Mouse (Mus musculus) T-helper 1 cell (primary cell): ENCODE measurements around the gene Ccr10.

Experiments
- in situ Hi-C: fragments of 300-600 bp; cut with MboI, MseI; formaldehyde crosslinking; loops from one replicate; pipeline ENCODE4 v1.15.1; 2025; ENCODE audit warnings: high pct_unique_total_duplicates

The Ccr10 gene

GRCm38 (mm10) chr11:101174851-101175628 is at the start of gene Ccr10:
Ccr10 (minus strand) TSS chr11:101175443.
- in situ Hi-C loops, result loop anchor here (5.0 kb wide), 1 partner anchor 93 kb away; the partner anchor contains the start of gene Coasy

GRCm38 (mm10) chr11:101224337-101224736 is 49.1 kb upstream of the Ccr10 start:
- in situ Hi-C loops, result no loop called here

- in situ Hi-C loops, result no loop called here
Observed at GRCm38 (mm10) chr11:101221306-101221986, 46.2 kb upstream of the Ccr10 start.

DNA sequence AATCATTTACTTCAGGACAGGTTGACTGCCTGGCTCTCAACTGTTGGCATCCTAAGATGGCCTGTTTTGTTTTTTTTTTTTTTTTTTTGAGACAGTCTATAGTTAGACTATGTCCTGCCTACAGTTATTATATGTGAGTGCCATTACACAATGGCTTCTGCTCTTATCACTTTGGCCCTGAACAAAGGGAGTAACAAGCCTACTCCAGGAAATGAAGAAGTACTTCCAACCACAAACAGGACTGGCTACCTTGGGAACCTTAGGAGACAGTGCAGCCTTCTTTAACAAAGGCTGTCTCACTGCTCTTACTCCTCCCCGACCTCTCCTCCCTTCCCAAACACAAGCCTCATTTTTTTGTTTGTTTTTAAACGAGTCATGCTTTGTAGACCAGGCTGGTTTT is 45.6 kb upstream of the Ccr10 start:
- in situ Hi-C loops, result no loop called here

DNA sequence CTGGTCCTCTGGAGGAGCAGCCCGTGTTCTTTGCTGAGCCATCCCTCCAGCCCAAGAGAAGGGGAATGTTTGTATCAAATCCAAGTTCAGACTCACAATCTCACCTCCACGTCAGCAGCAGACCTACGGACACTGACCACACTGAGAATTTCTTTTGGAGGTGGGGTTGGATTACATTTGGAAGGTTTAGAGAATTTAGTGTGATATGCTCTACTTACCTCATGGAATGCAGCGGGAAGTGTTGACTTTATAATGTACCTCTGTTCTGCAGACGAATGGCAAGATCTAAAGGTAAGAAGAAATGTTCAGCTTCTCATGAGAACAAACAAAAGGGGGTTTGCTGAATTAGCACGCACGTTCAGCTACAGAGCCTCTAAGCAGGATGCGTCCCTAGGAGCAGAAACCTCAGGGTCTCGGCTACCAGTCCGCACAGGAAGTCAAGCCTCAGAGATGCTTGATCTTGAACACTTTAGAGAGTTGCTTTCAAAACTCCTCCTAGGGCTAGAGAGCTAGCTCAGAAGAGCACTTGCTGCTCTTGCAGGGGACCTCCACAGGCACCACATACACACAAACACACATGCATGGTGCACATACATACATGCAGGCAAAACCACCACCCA is 43.3 kb upstream of the Ccr10 start:
- in situ Hi-C loops, result no loop called here

DNA sequence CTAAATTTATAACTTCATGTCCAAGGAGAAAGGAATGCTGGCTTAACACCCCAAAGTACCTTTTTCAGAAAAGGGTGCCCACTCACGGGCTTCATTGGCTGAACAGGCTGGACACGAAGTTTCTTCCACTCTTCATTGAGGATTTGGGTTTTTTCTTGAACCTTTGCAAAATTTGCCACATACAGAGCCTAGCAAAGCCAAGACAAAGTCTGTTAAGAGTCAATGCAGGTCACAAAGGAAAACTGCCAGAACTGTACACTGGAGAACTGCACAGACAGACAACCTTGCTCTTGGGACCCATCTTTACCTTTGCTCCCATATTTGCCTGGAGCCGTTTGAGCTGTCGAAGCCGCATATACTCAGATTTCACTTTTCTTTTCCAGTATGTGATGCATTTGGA is 41.7 kb upstream of the Ccr10 start:
- in situ Hi-C loops, result no loop called here

DNA sequence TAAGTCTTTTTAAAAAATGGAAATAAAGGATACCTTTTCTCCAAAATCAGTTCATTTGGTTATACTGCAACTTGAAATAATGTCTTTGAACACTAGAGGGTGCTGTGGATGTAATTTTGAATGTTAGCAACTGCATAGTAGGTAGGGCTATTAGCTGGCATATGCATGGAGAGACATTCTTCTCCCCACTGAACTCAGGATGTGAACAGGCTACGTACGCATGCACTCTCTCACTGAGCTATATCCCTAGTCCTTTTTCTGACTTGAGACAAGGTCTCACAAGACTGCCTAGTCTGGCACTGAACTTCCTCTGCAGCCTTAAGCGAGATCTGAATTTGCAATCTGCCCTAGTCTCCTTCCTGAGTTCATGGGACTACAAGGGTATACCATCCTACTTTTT is 36.7 kb upstream of the Ccr10 start:
- in situ Hi-C loops, result loop anchor here (5.0 kb wide), 2 partner anchors 35 to 80 kb away; partner anchors contain the start of gene Ramp2

GRCm38 (mm10) chr11:101200986-101201385 is 25.7 kb upstream of the Ccr10 start:
- in situ Hi-C loops, result no loop called here

DNA sequence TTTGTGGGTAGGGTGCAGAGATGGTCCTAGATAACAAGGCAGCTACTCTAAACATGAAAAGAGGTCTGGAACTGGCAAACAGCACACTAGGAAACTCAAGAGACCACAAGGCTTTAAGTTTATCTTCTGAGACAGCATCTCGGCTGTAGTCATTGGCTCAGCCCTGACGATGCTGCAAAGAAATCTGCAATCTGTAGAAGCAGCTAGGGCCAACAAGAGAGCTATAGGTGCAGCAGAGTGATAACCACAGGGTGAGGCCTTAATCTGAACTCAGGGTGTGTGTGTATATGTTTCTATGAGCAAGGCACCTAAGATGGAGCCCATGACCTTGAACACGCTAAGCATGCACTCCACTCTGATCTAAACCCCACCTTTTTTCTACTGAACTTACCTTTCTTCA is 24.3 kb upstream of the Ccr10 start:
- in situ Hi-C loops, result no loop called here

GRCm38 (mm10) chr11:101196175-101196574 is 20.9 kb upstream of the Ccr10 start:
- in situ Hi-C loops, result no loop called here

GRCm38 (mm10) chr11:101195571-101195970 is 20.3 kb upstream of the Ccr10 start:
- in situ Hi-C loops, result no loop called here

DNA sequence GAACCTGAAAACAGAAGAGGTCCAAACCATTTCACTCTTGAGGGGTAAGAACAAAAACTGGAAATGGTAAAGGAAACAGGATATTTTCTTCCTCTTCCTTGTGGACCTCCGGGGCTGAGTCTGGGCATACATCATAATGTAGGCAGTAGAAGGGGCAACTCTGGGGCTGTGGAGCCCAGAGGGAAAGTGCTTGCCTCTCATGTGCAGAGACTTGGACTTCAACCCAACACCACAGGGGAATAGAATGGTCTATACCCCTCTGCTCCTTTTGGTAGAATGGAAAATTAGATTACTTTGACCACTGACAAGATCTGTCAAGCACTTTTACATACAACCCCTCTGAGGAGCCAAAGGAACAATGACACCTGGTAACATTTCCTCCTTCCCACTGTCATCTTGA is 19.9 kb upstream of the Ccr10 start:
- in situ Hi-C loops, result no loop called here

- in situ Hi-C loops, result no loop called here
Observed at GRCm38 (mm10) chr11:101194643-101195042, 19.4 kb upstream of the Ccr10 start.

DNA sequence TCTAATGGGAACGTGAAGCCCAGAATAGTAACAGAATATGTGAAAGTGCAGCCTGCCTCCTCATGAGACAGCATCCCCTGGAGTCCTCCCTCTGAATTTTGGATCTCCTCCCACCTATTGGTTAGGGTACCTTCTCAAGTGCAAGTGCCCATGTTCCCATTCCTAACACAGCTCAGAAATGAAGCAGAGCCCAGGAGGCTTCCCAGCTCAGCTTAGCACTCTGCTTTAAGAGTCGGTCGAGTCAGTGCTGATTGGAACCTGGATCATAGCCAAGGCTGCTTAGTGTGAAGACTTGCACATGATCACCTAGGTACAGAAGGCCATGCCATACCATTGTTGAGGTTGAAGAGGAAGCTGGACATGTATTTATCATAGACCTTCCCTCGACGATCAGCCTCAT is 18.9 kb upstream of the Ccr10 start:
- in situ Hi-C loops, result no loop called here

DNA sequence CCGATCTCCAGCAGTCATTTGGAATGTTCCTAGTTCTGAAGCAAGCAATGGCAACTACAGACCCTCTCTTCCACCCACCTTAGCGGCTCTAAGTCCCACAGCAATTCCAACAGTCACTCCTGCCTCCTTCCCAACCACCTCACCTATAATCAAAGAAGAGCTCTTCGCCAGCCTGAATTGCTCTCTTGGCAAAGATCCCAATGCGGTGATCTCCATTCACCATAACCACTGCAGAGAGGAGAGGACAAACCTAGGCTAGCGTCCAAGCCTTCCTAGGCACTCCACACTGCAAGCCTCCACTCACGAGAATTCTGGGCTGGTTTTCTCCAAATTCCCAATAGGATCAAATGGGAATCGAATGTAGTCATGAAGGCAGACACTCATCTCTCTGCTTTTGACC is 17.8 kb upstream of the Ccr10 start:
- in situ Hi-C loops, result no loop called here

DNA sequence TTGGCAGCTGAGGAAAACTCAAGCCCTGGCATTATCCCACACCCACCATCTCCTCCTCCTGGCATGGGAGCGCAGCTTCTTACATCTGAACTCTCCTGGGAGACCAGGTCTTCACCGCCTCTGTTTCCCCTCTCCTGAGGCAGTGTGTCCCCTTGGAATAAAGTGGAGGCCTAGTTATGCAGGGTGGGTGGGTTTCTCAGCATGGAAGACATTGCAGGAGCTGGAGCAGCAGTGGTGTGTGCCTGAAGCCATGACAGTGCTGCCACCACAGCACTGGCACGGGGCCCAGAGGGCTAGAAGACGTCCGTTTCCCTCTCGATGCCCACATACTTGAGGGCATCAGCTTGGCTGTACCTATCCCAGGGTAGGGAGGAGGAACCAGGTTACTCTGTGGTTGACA is 17.4 kb upstream of the Ccr10 start:
- in situ Hi-C loops, result no loop called here

DNA sequence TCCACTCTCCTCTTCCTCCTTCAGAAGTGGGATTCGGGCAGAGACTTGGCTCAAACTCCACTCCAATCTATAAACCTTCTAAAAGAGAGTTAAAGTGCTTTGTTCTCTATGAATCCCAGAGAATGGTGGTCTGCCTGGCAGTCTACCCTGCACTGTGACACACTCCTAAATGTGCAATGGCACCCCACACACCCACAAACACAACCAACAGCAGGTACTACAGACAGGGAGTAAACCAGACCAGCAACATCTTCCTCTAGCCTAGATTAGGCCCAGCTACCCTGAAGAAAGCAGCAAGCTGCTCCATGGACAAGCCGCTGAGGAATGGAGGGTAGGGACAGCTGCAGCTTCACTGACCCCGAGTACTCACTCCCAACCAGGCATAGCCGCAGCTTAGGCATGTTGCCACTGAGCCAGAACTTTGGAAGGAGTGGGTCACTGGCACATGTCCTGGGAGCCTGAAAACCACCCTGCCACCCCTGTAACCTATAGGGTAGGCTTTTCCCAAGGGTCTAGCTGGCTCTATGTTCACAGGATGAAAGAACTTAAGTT is 16.8 kb upstream of the Ccr10 start:
- in situ Hi-C loops, result no loop called here

- in situ Hi-C loops, result no loop called here
Observed at GRCm38 (mm10) chr11:101190913-101191907, 16.0 kb upstream of the Ccr10 start.

GRCm38 (mm10) chr11:101190181-101190912 is 15.1 kb upstream of the Ccr10 start:
- in situ Hi-C loops, result no loop called here

DNA sequence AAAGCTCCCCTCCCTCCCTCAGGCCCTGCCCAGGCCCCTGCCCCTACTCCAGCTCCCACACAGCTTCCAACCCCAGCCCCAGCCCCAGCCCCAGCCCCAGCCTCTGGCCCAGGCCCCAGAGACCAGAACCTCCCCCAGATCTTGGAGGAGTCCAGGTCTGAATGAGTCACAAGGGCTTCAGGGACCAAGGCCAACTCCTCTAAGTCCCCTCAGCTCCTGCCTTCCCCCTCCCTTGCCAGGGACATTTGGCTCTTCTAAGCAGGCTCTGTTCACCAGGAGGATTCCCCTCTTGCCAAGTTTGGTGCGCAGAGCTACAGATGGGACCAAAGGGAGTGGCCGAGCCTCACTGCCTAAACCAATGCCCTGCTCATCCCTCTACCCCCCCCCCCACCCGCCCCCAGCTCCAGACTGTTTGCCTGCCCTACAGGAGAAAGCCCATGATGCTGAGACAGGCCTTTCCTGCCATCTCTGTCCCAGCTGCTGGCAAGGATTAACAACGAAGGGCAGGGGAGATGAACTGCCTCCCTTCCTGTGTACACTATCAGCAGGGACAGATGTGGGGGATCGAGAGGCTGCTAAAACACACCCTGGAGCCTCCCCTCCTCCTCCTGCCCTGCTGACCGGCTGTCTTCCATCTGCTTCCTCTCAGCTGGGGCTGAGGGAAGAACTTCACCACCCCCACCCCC is 14.4 kb upstream of the Ccr10 start:
- in situ Hi-C loops, result no loop called here
